Mouse (Mus musculus): ENCODE data around the gene Syn2. TPM values are rescaled to one million over a fixed set of nuclear protein-coding genes. Genes with fewer than 3 reads are reported as not detected.

The Syn2 gene
- polyA plus RNA-seq, 1 experiment from 2014 or later, result 16.2 TPM

- Histone ChIP-seq H3K27ac (no peak overlapping the region), H3K27me3 (no peaks in the 10 kb centered on the region), H3K9me3 (no peaks in the 10 kb centered on the region), H3K4me2 (replicated peaks) (no peak overlapping the region), H3K36me3 (no peaks in the 10 kb centered on the region), H3K4me3 (replicated peaks) (no peak overlapping the region), H3K9ac (replicated peaks) (no peak overlapping the region), H3K4me1 (replicated peaks) (peaks cover 3% of the 10 kb centered on the region; the same call in 1 of the 2 replicates)
- WGBS, result 80% methylated on average over 2 of the region's 2 CpGs
- no peak for ATAC-seq
Observed at GRCm38 (mm10) chr6:115181094-115181493, 46.4 kb downstream of the Syn2 start.

- WGBS, result 87% methylated on average over 7 of the region's 7 CpGs
- ATAC-seq, result no peak
- no peaks in the 10 kb centered on the region for H3K27me3 ChIP-seq
Observed at GRCm38 (mm10) chr6:115191111-115191510, 56.4 kb downstream of the Syn2 start.

DNA sequence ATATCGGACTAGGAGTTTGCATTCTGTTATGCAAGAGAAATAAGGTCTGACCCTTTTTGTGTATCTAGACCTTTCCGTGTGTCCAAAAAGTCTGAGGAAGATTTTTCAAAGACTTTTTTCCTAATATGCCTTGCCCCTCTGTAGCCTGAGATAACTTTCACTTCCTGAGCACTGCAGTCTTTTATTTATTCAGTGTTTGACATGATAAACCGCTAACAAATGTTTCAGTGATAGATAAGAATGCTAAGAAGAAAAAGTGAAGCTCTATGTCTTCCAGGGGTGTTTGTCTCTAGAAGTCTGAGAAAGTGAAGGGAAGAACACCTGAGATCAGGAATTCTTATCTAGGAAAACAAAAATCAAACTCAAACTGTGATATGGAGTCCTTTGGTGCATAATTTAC is 66.1 kb downstream of the Syn2 start:
- Histone ChIP-seq H3K9me3 (no peaks in the 10 kb centered on the region), H3K4me1 (replicated peaks) (no peaks in the 10 kb centered on the region), H3K4me3 (replicated peaks) (no peak overlapping the region), H3K27ac (no peak overlapping the region), H3K27me3 (no peaks in the 10 kb centered on the region), H3K9ac (replicated peaks) (no peak overlapping the region), H3K4me2 (replicated peaks) (no peak overlapping the region), H3K36me3 (no peaks in the 10 kb centered on the region)
- 86% methylated on average over 3 of the region's 3 CpGs for WGBS
- ATAC-seq, result no peak

More at GRCm38 (mm10) chr6:115191111-115191510, 56.4 kb downstream of the Syn2 start:
- no peak overlapping the region for H3K4me2 ChIP-seq (replicated peaks)
- no peak overlapping the region for H3K4me3 ChIP-seq (replicated peaks)
- H3K36me3 ChIP-seq, result no peaks in the 10 kb centered on the region
- H3K4me1 ChIP-seq (replicated peaks), result no peaks in the 10 kb centered on the region
- H3K9me3 ChIP-seq, result no peaks in the 10 kb centered on the region
- no peak overlapping the region for H3K9ac ChIP-seq (replicated peaks)
- H3K27ac ChIP-seq, result no peak overlapping the region

- Histone ChIP-seq H3K4me3 (replicated peaks) (no peak overlapping the region), H3K9me3 (no peaks in the 10 kb centered on the region), H3K27me3 (no peaks in the 10 kb centered on the region), H3K4me1 (replicated peaks) (no peaks in the 10 kb centered on the region), H3K27ac (no peak overlapping the region), H3K36me3 (no peaks in the 10 kb centered on the region), H3K9ac (replicated peaks) (no peak overlapping the region), H3K4me2 (replicated peaks) (no peak overlapping the region)
- 78% methylated on average over 3 of the region's 3 CpGs for WGBS
- ATAC-seq, result no peak
Observed at GRCm38 (mm10) chr6:115203029-115203428, 68.3 kb downstream of the Syn2 start.

- no peaks in the 10 kb centered on the region for H3K27me3 ChIP-seq
- WGBS, result 86% methylated on average over 2 of the region's 2 CpGs
- no peak overlapping the region for H3K4me3 ChIP-seq (replicated peaks)
- no peak overlapping the region for H3K27ac ChIP-seq
- no peaks in the 10 kb centered on the region for H3K36me3 ChIP-seq
- no peak overlapping the region for H3K9ac ChIP-seq (replicated peaks)
- ATAC-seq, result no peak
- no peaks in the 10 kb centered on the region for H3K4me1 ChIP-seq (replicated peaks)
- no peak overlapping the region for H3K4me2 ChIP-seq (replicated peaks)
- no peaks in the 10 kb centered on the region for H3K9me3 ChIP-seq
Observed at GRCm38 (mm10) chr6:115210187-115210586, 75.5 kb downstream of the Syn2 start.

GRCm38 (mm10) chr6:115210820-115211219 is 76.1 kb downstream of the Syn2 start:
- Histone ChIP-seq H3K4me1 (replicated peaks) (no peaks in the 10 kb centered on the region), H3K4me3 (replicated peaks) (no peak overlapping the region), H3K9me3 (no peaks in the 10 kb centered on the region), H3K9ac (replicated peaks) (no peak overlapping the region), H3K4me2 (replicated peaks) (no peak overlapping the region), H3K27ac (no peak overlapping the region), H3K27me3 (no peaks in the 10 kb centered on the region), H3K36me3 (no peaks in the 10 kb centered on the region)
- WGBS, result 94% methylated on average over 3 of the region's 3 CpGs
- ATAC-seq, result no peak

- Histone ChIP-seq H3K36me3 (no peaks in the 10 kb centered on the region), H3K9ac (replicated peaks) (no peak overlapping the region), H3K4me1 (replicated peaks) (no peaks in the 10 kb centered on the region), H3K27me3 (no peaks in the 10 kb centered on the region), H3K9me3 (no peaks in the 10 kb centered on the region), H3K4me3 (replicated peaks) (no peak overlapping the region), H3K4me2 (replicated peaks) (no peak overlapping the region), H3K27ac (no peak overlapping the region)
- 72% methylated on average over 5 of the region's 5 CpGs for WGBS
- no peak for ATAC-seq
Observed at GRCm38 (mm10) chr6:115212132-115212903, 77.6 kb downstream of the Syn2 start.

- H3K4me2 ChIP-seq (replicated peaks), result no peak overlapping the region
- WGBS, result 66% methylated on average over 5 of the region's 5 CpGs
- H3K27ac ChIP-seq, result no peak overlapping the region
- no peak overlapping the region for H3K4me3 ChIP-seq (replicated peaks)
- H3K27me3 ChIP-seq, result no peaks in the 10 kb centered on the region
- H3K9me3 ChIP-seq, result no peaks in the 10 kb centered on the region
- no peaks in the 10 kb centered on the region for H3K4me1 ChIP-seq (replicated peaks)
- no peaks in the 10 kb centered on the region for H3K36me3 ChIP-seq
- no peak overlapping the region for H3K9ac ChIP-seq (replicated peaks)
- ATAC-seq, result no peak
Observed at GRCm38 (mm10) chr6:115213129-115213528, 78.4 kb downstream of the Syn2 start.

DNA sequence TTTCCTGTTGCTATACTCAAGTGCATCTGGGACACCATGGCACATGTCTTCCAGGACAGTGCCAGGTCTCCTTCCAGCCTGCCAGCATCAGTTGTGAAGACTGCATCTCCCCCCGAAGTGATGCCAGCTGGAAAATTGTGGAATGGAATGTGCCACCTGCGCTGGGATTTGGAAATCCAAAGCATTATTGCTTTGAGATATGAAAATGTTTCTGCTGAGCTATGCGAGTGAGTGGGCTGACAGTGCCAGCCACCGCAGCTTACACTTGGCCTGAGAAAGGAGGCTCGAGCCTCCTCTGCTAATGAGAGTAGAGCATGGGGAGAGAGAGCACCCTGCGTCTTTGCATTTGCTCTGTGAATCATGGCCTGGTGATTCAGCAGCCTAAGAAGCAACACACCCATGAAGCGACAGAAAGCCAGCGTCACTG is 86.5 kb downstream of the Syn2 start:
- no peak overlapping the region for H3K27ac ChIP-seq
- 89% methylated on average over 8 of the region's 8 CpGs for WGBS
- H3K4me2 ChIP-seq (replicated peaks), result no peak overlapping the region
- H3K4me3 ChIP-seq (replicated peaks), result no peak overlapping the region
- no peaks in the 10 kb centered on the region for H3K4me1 ChIP-seq (replicated peaks)
- no peaks in the 10 kb centered on the region for H3K36me3 ChIP-seq
- H3K9me3 ChIP-seq, result no peaks in the 10 kb centered on the region
- no peak overlapping the region for H3K9ac ChIP-seq (replicated peaks)
- no peak for ATAC-seq
- H3K27me3 ChIP-seq, result no peaks in the 10 kb centered on the region

- no peak overlapping the region for H3K27ac ChIP-seq
- no peak overlapping the region for H3K4me3 ChIP-seq (replicated peaks)
- H3K4me2 ChIP-seq (replicated peaks), result no peak overlapping the region
- 62% methylated on average over 3 of the region's 3 CpGs for WGBS
- no peak overlapping the region for H3K9ac ChIP-seq (replicated peaks)
- no peaks in the 10 kb centered on the region for H3K4me1 ChIP-seq (replicated peaks)
- no peaks in the 10 kb centered on the region for H3K36me3 ChIP-seq
- no peaks in the 10 kb centered on the region for H3K9me3 ChIP-seq
- no peaks in the 10 kb centered on the region for H3K27me3 ChIP-seq
- ATAC-seq, result no peak
Observed at GRCm38 (mm10) chr6:115225519-115225918, 90.8 kb downstream of the Syn2 start.

- H3K27ac ChIP-seq, result no peak within 1 kb of the TSS; the same call in 1 of the 2 replicates
Observed at GRCm38 (mm10) chr6:115227043-115227442, 92.3 kb downstream of the Syn2 start, which contains the start of gene Gm17482. Gene Gm17482 (plus strand): TSS chr6:115227343.

GRCm38 (mm10) chr6:115227529-115227928 is 92.8 kb downstream of the Syn2 start:
- Histone ChIP-seq H3K4me2 (replicated peaks) (no peak overlapping the region), H3K27me3 (no peaks in the 10 kb centered on the region), H3K9me3 (no peaks in the 10 kb centered on the region), H3K4me3 (replicated peaks) (no peak overlapping the region), H3K27ac (no peak overlapping the region), H3K9ac (replicated peaks) (no peak overlapping the region), H3K4me1 (replicated peaks) (no peaks in the 10 kb centered on the region), H3K36me3 (no peaks in the 10 kb centered on the region)
- 8% methylated on average over 2 of the region's 2 CpGs for WGBS
- ATAC-seq, result peak; percentile 68; the same call in 1 of the 2 replicates

More at GRCm38 (mm10) chr6:115227043-115227442, 92.3 kb downstream of the Syn2 start, which contains the start of gene Gm17482:
- Histone ChIP-seq H3K4me1 (replicated peaks) (no peaks in the 10 kb centered on the region), H3K4me2 (replicated peaks) (no peak within 1 kb of the TSS), H3K36me3 (no peaks in the 10 kb centered on the region), H3K9me3 (no peaks in the 10 kb centered on the region), H3K4me3 (replicated peaks) (no peak within 1 kb of the TSS), H3K9ac (replicated peaks) (no peak within 1 kb of the TSS), H3K27me3 (no peaks in the 10 kb centered on the region)
- 76% methylated on average over 4 of the region's 4 CpGs for WGBS
- no peak for ATAC-seq
